Mouse (Mus musculus): Measurements from ENCODE around the gene Gabra3.

Gabra3 gene

GRCm38 (mm10) chrX:72656230-72656898, at the start of gene Gabra3:
Gene Gabra3, minus strand, starts transcription at chrX:72656848.
- no peak for DNase-seq

GRCm38 (mm10) chrX:72655789-72656188, 859 bp downstream of the Gabra3 start:
- peak in 1 of 2 experiments; percentile 27 for DNase-seq

- DNase-seq = no peak
These were observed 1.3 kb downstream of the Gabra3 start for GRCm38 (mm10) chrX:72655381-72655780.

- no peak for DNase-seq
These were observed 6.0 kb downstream of the Gabra3 start for GRCm38 (mm10) chrX:72650688-72651087.

DNA sequence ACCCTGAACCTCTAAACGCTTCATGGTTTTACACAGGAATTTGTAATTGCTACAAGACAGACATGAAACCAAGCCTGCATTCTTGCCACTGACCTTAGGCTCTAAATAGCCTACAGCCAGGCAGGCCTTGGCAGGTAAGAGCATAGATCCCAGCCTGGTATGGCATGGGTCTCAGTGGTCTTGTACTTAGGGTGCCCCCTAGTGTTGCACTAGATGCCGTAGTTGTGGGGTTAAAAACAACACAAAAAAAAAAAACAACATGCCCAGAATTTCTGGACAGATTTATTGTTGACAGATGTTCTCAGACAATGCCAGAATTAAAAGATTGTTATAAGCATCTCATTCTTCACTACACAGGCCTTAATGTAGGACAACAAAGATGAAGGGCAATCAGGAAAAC, 12.0 kb downstream of the Gabra3 start:
- peak in 1 of 2 experiments; percentile 2 for DNase-seq

DNA sequence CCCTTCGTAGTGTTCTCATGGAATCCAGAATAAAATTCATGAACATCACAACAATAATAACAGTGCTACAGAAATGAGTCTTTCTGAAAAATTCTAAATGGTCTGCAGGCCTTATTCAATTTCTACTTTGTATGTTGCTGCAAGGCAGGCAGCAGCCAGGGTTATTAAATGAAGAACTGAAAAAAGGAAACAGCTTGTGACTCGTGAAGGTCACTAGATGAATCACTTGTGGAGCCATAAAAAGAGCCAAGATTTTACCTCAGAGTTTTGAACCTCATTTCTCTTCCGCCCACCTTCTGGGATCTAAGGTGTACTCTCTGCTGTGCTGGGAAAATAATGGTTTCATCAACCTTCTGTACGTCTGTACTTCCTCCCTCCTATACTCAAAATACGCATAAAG, 159.4 kb downstream of the Gabra3 start:
- no peak for DNase-seq

DNA sequence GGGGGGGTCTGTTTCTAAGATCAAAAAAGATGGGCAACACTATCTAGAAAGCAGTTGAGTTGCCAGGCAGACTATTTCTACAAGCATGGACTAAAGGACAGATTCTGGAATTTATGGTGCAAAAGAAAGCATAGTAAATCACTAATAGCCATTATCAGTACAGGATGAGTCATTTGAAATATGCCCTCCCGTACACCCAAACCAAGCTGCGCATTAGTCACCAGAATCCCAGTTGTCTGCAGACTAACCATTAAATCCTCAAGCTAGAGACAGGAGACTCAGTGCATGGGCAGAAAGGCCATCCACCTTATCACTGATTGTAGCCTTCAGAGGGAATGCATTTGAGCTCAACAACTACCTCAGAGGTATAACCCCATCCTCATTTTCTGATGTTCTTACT, 166.8 kb downstream of the Gabra3 start:
- DNase-seq = no peak

DNA sequence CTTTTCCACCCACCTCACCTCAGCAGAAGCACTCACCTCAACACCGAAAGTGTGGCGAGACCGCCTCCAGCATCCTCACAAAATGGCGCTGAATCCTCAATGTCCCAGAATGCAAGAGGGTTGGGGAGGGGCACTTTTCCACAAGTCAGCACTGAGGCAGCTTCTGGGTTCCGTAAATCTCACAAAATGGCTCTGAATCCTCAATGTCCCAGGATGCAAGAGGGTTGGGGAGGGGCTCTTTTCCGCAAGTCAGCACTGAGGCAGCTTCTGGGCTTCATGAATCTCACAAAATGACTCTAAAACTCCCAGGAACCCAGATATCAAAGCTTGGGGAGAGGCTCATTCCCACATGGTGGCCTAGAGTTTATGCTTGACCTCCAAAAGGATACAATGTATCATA, 269.9 kb downstream of the Gabra3 start, which contains the start of gene Magea10:
Gene Magea10 (minus strand): TSS at position 101 of the 400 bp plus-strand sequence.
- DNase-seq = no peak

All from kidney, postnatal 25 days (tissue).